Mouse (Mus musculus): ENCODE measurements around the gene C2cd6.

Gene C2cd6

DNA sequence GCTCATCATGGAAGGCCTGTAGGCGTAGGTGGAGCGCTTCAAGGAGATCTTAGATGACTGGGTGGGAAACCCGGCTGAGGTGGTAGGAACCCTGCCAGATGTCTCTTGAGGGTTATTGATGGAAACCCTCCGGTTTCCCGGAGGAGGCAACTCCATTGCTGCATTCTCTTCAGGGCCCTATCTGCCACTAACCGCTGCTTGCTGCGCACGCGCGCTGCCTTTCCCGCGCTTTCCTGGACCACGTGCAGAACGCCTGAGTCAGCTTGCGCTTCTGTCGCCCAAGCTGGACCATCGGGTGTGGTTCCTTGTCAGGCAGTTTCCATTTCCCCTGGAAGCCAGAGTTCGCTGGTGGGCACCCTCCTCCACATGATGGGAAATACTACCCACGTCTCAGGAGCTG, at the start of gene C2cd6:
Gene C2cd6, minus strand, starts transcription at position 196 of the 400 bp plus-strand sequence.
- no peak for DNase-seq (ENCODE audit: low spot score in 2 of 2)

- peak; percentile 50 to 56 for DNase-seq (ENCODE audit: low spot score in 2 of 2)
Measured at GRCm38 (mm10) chr1:59142809-59143208, 48.1 kb upstream of the C2cd6 start.

- no peak for DNase-seq (ENCODE audit: low spot score in 2 of 2)
Measured at GRCm38 (mm10) chr1:59134419-59134818, 39.7 kb upstream of the C2cd6 start.

DNA sequence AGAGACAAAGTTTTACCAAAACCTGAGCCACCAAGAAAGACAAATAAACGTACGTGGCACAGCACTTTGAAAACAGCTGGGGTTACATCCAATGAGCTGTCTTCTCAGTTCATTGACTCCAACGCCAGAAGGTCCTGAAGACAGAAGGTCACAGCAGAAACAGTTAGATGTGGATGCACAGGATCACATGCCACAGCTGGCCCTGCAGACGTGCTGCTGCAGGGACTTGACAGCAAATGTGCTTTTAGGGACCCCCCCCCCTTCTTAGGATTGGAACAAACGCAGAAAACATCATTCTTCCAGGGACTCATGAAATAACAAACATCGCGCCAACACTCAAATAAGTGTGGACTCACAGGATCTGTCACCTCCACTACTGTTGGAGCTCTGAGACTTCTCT, 34.2 kb upstream of the C2cd6 start:
- DNase-seq (ENCODE audit: low spot score in 2 of 2), result no peak

- DNase-seq (ENCODE audit: low spot score in 2 of 2), result no peak
Measured at GRCm38 (mm10) chr1:59125558-59125957, 30.9 kb upstream of the C2cd6 start.

DNA sequence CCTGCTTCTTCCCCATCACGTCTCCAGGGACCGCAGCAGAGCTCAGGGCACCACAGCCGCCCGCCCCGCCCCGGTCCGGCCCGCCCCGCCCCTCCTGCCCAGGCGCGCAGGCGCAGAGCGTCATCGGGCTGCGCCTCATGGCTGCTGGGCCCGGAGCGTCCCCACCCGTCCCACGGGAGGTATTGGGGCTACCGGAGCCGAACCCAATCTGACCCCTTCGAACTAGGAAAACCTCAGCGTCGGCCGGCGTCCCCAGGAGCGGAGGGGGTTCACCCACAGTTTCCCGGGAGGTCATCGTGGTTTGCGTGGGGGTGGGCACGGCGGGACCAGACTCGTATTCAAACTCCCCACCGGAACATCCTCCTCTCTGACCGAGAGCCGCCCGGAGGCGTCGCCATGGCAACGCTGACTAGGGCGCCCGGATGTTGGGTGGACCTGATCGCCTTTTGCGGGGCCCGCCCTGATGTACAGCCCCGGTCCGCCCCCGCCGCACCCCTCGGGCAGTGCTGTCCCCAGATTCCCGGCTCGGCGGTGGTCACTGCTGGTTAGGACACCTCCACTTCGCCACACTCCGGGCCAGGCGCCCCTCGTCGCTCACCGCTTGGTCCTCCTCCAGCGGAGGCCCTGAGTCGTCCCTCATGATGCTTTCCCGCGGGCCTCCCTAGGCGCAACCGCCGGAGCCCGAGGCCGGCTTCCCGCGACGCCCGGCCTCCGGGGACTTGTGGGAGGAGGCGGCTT, 25.2 kb upstream of the C2cd6 start, which contains the start of gene Tmem237:
Gene Tmem237, minus strand, starts transcription at position 689 of the 738 bp plus-strand sequence.
- DNase-seq (ENCODE audit: low spot score in 2 of 2), result peak; percentile 80 to 91

DNA sequence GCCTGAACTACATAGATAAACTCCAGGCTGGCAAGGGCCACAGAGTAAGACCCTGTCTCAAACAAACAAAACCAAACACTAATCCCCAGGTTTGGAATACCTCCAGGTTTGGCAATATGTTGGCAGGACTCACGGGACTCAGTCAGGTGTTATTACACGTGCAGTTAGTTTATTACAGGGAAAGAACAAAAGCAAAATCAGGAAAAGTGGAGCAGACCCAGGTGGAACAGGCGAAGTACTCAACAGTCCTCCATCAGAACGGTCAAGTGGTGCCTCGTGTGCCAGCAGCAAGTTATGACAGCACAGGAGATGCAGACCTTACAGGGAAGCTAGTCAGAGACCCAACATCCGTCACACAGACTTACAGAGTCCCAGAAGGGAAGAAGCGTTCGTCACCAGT, 15.8 kb upstream of the C2cd6 start:
- no peak for DNase-seq (ENCODE audit: low spot score in 2 of 2)

- DNase-seq (ENCODE audit: low spot score in 2 of 2), result no peak
Measured at GRCm38 (mm10) chr1:59102071-59102470, 7.4 kb upstream of the C2cd6 start.

- DNase-seq (ENCODE audit: low spot score in 2 of 2), result no peak
Measured at GRCm38 (mm10) chr1:59101020-59101419, 6.3 kb upstream of the C2cd6 start.

- DNase-seq (ENCODE audit: low spot score in 2 of 2), result no peak
Measured at GRCm38 (mm10) chr1:59070867-59071266, 23.8 kb downstream of the C2cd6 start.

DNA sequence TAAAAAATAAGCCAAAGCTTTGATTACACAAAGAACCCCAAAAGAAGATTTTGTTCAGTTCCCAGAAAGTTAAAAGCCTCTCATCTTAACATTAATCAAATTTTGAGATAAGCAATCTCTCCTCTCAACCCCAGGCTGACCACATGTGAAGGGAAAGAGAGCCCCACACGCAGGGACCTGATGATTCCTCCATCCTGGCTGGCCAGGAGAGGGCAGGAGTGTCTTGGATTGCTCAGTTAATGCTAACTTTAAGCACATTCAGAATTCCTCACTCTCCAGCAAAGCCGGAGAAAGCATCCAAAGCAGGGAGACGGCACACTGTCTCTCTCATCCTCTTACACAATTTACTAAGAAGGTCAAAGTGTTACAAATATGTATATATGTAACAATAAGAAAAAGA, 26.7 kb downstream of the C2cd6 start:
- peak in 1 of 2 experiments; percentile 5 for DNase-seq (ENCODE audit: low spot score in 2 of 2)

GRCm38 (mm10) chr1:59063697-59064096, 31.0 kb downstream of the C2cd6 start:
- DNase-seq (ENCODE audit: low spot score in 2 of 2), result no peak

DNA sequence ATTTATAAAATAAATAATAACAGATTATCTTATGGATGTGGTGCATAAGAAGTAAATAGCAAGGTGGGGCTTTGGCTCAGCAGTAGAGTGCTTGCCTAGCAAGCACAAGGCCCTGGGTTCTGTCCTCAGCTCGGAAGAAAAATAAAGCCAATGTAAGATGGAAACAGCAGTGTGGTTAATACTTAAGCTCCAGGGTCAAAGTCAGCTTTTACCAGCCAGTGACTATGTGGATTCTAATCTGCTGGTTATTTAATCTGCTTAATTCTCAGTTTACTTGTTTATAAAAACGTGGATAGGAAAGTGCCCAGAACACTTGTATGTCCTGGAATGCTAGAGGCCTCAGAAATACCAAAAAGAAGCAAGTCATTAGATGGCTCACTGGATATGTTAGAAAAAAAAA, 37.7 kb downstream of the C2cd6 start:
- no peak for DNase-seq (ENCODE audit: low spot score in 2 of 2)

DNA sequence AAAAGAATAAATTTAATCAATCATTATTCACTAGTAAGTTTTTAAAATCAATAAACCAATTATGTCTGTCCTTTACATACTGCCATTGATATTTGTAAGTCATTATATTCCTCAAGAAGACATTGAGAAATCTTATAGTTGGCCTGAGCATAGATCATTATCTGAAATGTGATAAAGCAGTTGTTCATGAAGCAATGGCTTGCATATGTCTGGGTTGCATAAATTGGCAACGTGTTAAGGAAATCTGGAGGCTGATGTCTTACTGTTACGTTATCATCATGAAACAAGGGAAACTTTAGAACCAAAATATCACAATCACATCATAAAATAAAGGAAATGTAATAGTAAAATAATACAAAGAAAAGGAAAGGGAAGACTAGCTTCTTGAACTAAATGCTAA, 43.4 kb downstream of the C2cd6 start:
- no peak for DNase-seq (ENCODE audit: low spot score in 2 of 2)

- no peak for DNase-seq (ENCODE audit: low spot score in 2 of 2)
Measured at GRCm38 (mm10) chr1:59037723-59038122, 57.0 kb downstream of the C2cd6 start.

GRCm38 (mm10) chr1:59021556-59021955, 73.1 kb downstream of the C2cd6 start:
- no peak for DNase-seq (ENCODE audit: low spot score in 2 of 2)

GRCm38 (mm10) chr1:59009250-59009649, 85.5 kb downstream of the C2cd6 start:
- DNase-seq (ENCODE audit: low spot score in 2 of 2), result no peak

Measured in urinary bladder, postnatal 36 days (tissue).